Mouse (Mus musculus) heart, adult 2 months (tissue): ENCODE measurements around the gene Slc1a5.

Source experiments
- CTCF ChIP-seq: fragments of 200-600 bp; IDR thresholded peaks from 2 replicates; pipeline ENCODE4 v1.8.1; 2022; ENCODE audit warnings: antibody characterized with exemption, mild to moderate bottlenecking, moderate library complexity
- EP300 ChIP-seq: fragments of 200-500 bp; IDR thresholded peaks from 2 replicates; pipeline ENCODE4 v1.6.1; 2011; ENCODE audit warnings: low read depth, low read length, control low read depth; ENCODE audit not compliant: insufficient read depth
- POLR2A ChIP-seq: fragments of 200-500 bp; IDR thresholded peaks from 2 replicates; pipeline ENCODE4 v1.6.1; 2011; ENCODE audit warnings: mild to moderate bottlenecking, low read depth, low read length, control low read depth; ENCODE audit not compliant: insufficient read depth

DNA sequence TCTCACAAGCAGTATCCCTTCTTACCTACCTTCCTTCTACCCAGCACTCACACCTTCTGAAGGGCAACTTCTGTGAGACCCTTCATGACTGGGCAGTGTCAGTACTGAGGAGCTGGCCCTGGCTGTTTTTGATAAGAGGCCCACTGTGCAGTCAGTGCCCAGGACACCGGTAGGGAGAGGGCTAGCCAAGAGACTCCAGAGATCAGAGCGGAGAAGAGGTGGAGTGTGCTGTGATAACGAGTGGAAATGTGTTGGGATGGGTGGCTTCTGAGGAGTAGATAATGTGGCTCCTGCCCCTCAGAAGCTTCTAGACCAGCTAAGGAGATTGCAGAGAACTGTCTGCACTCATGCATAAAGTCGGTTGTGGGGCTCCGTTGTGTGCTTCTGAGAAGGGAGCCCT is 38.7 kb downstream of the Slc1a5 start:
- no peak for TF ChIP-seq CTCF
- TF ChIP-seq POLR2A: no peak
- no peak for TF ChIP-seq EP300
